Mouse (Mus musculus) R1 (cell line): ENCODE measurements at regions not wholly inside any gene's neighbourhood (a gene's known extent, or its start where the extent isn't known, plus 50 kb on each side); places are given as distances from the start of the nearest gene placed in this dataset.

Source experiments
- DNase-seq: peaks from one replicate; pipeline ENCODE4 v3.0.0-alpha.2; 2018; ENCODE audit warnings: low read depth, low spot score

- peak; percentile 2 for DNase-seq
Measured at GRCm38 (mm10) chr8:51032386-51032785, 2188.6 kb upstream of the Tenm3 start.

- no peak for DNase-seq
Measured at GRCm38 (mm10) chr8:51010508-51010907, 2166.8 kb upstream of the Tenm3 start.

GRCm38 (mm10) chr8:50967386-50967785 lies 2123.6 kb upstream of the Tenm3 start:
- DNase-seq, result peak; percentile 9

GRCm38 (mm10) chr8:50917540-50917939 lies 2073.8 kb upstream of the Tenm3 start:
- no peak for DNase-seq

- DNase-seq, result no peak
Measured at GRCm38 (mm10) chr8:50916733-50917113, 2073.0 kb upstream of the Tenm3 start.

GRCm38 (mm10) chr8:50915876-50916732 lies 2072.4 kb upstream of the Tenm3 start:
- peak; percentile 47 for DNase-seq

GRCm38 (mm10) chr8:50915259-50915875 lies 2071.6 kb upstream of the Tenm3 start:
- peak; percentile 46 for DNase-seq

- DNase-seq, result no peak
Measured at GRCm38 (mm10) chr8:50914615-50915014, 2070.9 kb upstream of the Tenm3 start.

GRCm38 (mm10) chr8:50878198-50878597 lies 2034.4 kb upstream of the Tenm3 start:
- peak; percentile 31 for DNase-seq
